Mouse (Mus musculus) megakaryocyte progenitor cell, adult 5-6 weeks (primary cell): ENCODE measurements around the gene Mfsd12. TPM values are rescaled to one million over a fixed set of nuclear protein-coding genes. Genes with fewer than 3 reads are reported as not detected.

ENCODE experiments used
- ATAC-seq: replicated peaks from 2 replicates; pipeline ENCODE4 v1.8.0; 2016; ENCODE audit warnings: mild to moderate bottlenecking, moderate TSS enrichment, inconsistent platforms; ENCODE audit not compliant: poor library complexity
- total RNA-seq, 2 experiments: library from RNA; stranded (forward) in 1 of 2; stranded (reverse) in 1 of 2; fragments of 157-497, 149-512 nt in 1 of 2; fragments of 200-1000 nt in 1 of 2; gene quantifications; 2 replicates each; pipeline versions ENCODE4 v1.2.3 to v1.2.4; 2015 to 2017

Gene Mfsd12
- total RNA-seq, 2 experiments from 2014 or later = 6.7 to 12.6 TPM

DNA sequence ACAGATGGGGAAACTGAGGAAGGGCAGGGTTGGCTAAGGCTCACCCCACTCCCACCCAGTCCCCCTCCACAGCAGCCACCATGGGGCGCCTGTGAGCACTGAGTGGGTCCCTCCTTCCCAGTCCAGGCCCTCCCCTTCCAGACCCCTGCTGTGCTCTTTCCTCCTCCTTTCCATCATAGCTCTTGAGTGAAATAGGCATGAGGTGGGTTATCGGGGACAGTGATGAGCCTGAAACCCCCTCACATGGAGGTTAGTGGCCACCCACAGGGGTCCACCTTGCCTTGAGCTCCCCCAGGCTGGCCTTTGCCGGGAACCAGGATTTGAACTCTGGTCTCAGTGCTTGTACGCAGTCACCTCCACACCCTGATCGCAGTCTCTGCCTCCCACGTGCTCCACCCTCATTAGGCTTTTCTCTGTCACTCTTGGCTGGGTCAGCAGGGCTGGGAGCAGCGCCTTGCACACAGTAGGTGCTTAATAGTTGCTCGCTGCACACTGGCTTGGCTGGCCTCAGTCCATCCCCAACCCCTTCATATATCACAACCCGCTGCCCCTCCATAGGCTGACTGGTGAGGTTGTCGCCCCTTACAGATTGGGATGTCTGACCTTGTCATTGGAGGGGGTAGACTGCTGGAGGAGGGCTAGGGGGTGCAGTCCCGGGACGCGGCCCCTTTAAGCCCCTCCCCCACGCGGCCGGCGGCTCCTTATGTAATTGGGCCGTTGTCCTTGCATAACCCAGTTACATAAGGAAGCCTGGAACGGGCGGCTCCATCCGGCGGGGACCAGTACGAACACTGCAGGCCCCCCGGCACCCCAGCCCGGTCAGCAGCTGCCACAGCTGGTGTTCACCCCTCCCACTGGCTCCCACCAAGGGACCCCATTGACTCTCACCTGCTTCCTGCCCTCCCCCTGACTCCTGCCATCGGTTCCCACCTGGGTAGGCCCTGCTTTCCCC lies 56.3 kb downstream of the Mfsd12 start:
- peak; percentile 60 for ATAC-seq

- no peak for ATAC-seq
These were observed 57.4 kb downstream of the Mfsd12 start for GRCm38 (mm10) chr10:81414682-81415081.

DNA sequence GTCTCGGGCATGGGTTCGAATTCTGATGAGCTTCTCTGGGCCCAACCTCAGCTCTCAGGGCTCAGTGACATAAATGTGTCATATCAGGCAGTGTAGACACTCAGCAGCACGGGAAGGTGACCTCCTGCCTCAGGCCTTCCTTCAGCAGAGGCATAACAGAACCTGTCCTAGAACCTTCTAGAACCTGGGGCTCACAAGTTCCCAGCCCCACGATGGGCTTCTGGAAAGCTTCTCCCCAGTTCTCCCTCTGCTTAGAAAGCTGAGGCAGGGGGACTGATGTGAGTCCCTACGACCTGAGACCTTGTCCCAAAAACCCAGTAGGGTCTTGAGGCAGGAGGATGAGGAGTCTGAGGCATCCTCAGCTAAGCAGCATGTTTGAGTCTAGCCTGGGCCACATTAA lies 57.9 kb downstream of the Mfsd12 start:
- no peak for ATAC-seq

Other genes with a start within 250 kb of the Mfsd12 start
Only the 30 nearest of the 33 such genes appear.
- gene Pias4, start 189.6 kb upstream of the Mfsd12 start, total RNA-seq (2015) = 9.4 and 10.0 TPM in 2 replicates
- gene Pias4, start 189.6 kb upstream of the Mfsd12 start, total RNA-seq (2017) = 9.4 and 9.8 TPM in 2 replicates
- gene Eef2, start 180.9 kb upstream of the Mfsd12 start, total RNA-seq (2015) = 526 and 599 TPM in 2 replicates
- gene Eef2, start 180.9 kb upstream of the Mfsd12 start, total RNA-seq (2017) = 1,508 and 1,553 TPM in 2 replicates
- gene Dapk3, start 174.5 kb upstream of the Mfsd12 start, total RNA-seq (2015) = 15.5 and 17.2 TPM in 2 replicates
- gene Dapk3, start 174.5 kb upstream of the Mfsd12 start, total RNA-seq (2017) = 37.2 and 54.7 TPM in 2 replicates
- gene 4930442H23Rik, start 173.6 kb upstream of the Mfsd12 start, total RNA-seq (2015) = not detected in 2 replicates
- not detected in 2 replicates for gene 4930442H23Rik, start 173.6 kb upstream of the Mfsd12 start, total RNA-seq (2017)
- gene Nmrk2, start 155.4 kb upstream of the Mfsd12 start, total RNA-seq (2015) = not detected in 2 replicates
- not detected in 2 replicates for gene Nmrk2, start 155.4 kb upstream of the Mfsd12 start, total RNA-seq (2017)
- gene Atcay, start 126.7 kb upstream of the Mfsd12 start, total RNA-seq (2015) = not detected in 2 replicates
- gene Atcay, start 126.7 kb upstream of the Mfsd12 start, total RNA-seq (2017) = not detected in 2 replicates
- gene Zfr2, start 124.3 kb upstream of the Mfsd12 start, total RNA-seq (2015) = 0.05 TPM in 1 of 2 replicates, not detected in the other
- gene Zfr2, start 124.3 kb upstream of the Mfsd12 start, total RNA-seq (2017) = 0.17 TPM in 1 of 2 replicates, not detected in the other
- 10.2 and 16.7 TPM in 2 replicates for gene Matk, start 104.6 kb upstream of the Mfsd12 start, total RNA-seq (2015)
- 32.7 and 33.7 TPM in 2 replicates for gene Matk, start 104.6 kb upstream of the Mfsd12 start, total RNA-seq (2017)
- gene Mrpl54, start 90.6 kb upstream of the Mfsd12 start, total RNA-seq (2015) = 95.1 and 97.1 TPM in 2 replicates
- gene Mrpl54, start 90.6 kb upstream of the Mfsd12 start, total RNA-seq (2017) = 155 and 196 TPM in 2 replicates
- 15.5 and 20.2 TPM in 2 replicates for gene Apba3, start 90.5 kb upstream of the Mfsd12 start, total RNA-seq (2015)
- gene Apba3, start 90.5 kb upstream of the Mfsd12 start, total RNA-seq (2017) = 10.5 and 16.9 TPM in 2 replicates
- 2.3 TPM in 2 replicates for gene Tjp3, start 65.9 kb upstream of the Mfsd12 start, total RNA-seq (2015)
- 3.9 and 5.2 TPM in 2 replicates for gene Tjp3, start 65.9 kb upstream of the Mfsd12 start, total RNA-seq (2017)
- gene Pip5k1c, start 64.5 kb upstream of the Mfsd12 start, total RNA-seq (2015) = 18.9 and 24.6 TPM in 2 replicates
- gene Pip5k1c, start 64.5 kb upstream of the Mfsd12 start, total RNA-seq (2017) = 32.4 and 37.4 TPM in 2 replicates
- gene Cactin, start 36.4 kb upstream of the Mfsd12 start, total RNA-seq (2015) = 7.1 and 7.6 TPM in 2 replicates
- 30.8 and 32.7 TPM in 2 replicates for gene Cactin, start 36.4 kb upstream of the Mfsd12 start, total RNA-seq (2017)
- gene Tbxa2r, start 28.8 kb upstream of the Mfsd12 start, total RNA-seq (2015) = 0.20 and 0.47 TPM in 2 replicates
- gene Tbxa2r, start 28.8 kb upstream of the Mfsd12 start, total RNA-seq (2017) = 0.47 TPM in 1 of 2 replicates, not detected in the other
- gene Gipc3, start 14.2 kb upstream of the Mfsd12 start, total RNA-seq (2015) = 0.32 TPM in 1 of 2 replicates, not detected in the other
- 0.17 TPM in 1 of 2 replicates, not detected in the other for gene Gipc3, start 14.2 kb upstream of the Mfsd12 start, total RNA-seq (2017)
- gene Hmg20b, start 7.0 kb upstream of the Mfsd12 start, total RNA-seq (2015) = 24.5 and 29.0 TPM in 2 replicates
- 22.2 and 32.3 TPM in 2 replicates for gene Hmg20b, start 7.0 kb upstream of the Mfsd12 start, total RNA-seq (2017)
- 0.59 and 0.99 TPM in 2 replicates for gene 4930404N11Rik, start 8.3 kb downstream of the Mfsd12 start, total RNA-seq (2015)
- 0.92 and 2.2 TPM in 2 replicates for gene 4930404N11Rik, start 8.3 kb downstream of the Mfsd12 start, total RNA-seq (2017)
- 17.1 and 21.7 TPM in 2 replicates for gene Fzr1, start 21.0 kb downstream of the Mfsd12 start, total RNA-seq (2015)
- 17.3 and 17.8 TPM in 2 replicates for gene Fzr1, start 21.0 kb downstream of the Mfsd12 start, total RNA-seq (2017)
- gene Dohh, start 26.9 kb downstream of the Mfsd12 start, total RNA-seq (2015) = 9.3 and 13.7 TPM in 2 replicates
- gene Dohh, start 26.9 kb downstream of the Mfsd12 start, total RNA-seq (2017) = 36.5 and 52.5 TPM in 2 replicates
- gene Gm48551, start 27.0 kb downstream of the Mfsd12 start, total RNA-seq (2015) = 2.6 and 3.0 TPM in 2 replicates
- 0.62 and 1.7 TPM in 2 replicates for gene Gm48551, start 27.0 kb downstream of the Mfsd12 start, total RNA-seq (2017)
- not detected in 2 replicates for gene Gm48552, start 31.5 kb downstream of the Mfsd12 start, total RNA-seq (2015)
- gene Gm48552, start 31.5 kb downstream of the Mfsd12 start, total RNA-seq (2017) = 0.46 TPM in 1 of 2 replicates, not detected in the other
- gene Smim24, start 35.6 kb downstream of the Mfsd12 start, total RNA-seq (2015) = 31.0 and 31.4 TPM in 2 replicates
- 7.5 and 17.1 TPM in 2 replicates for gene Smim24, start 35.6 kb downstream of the Mfsd12 start, total RNA-seq (2017)
- 35.5 and 36.8 TPM in 2 replicates for gene Nfic, start 98.1 kb downstream of the Mfsd12 start, total RNA-seq (2015)
- 4.0 and 5.0 TPM in 2 replicates for gene Nfic, start 98.1 kb downstream of the Mfsd12 start, total RNA-seq (2017)
- gene Celf5, start 125.2 kb downstream of the Mfsd12 start, total RNA-seq (2015) = 0.10 TPM in 1 of 2 replicates, not detected in the other
- gene Celf5, start 125.2 kb downstream of the Mfsd12 start, total RNA-seq (2017) = not detected in 2 replicates
- 81.2 and 99.2 TPM in 2 replicates for gene Ncln, start 138.9 kb downstream of the Mfsd12 start, total RNA-seq (2015)
- 85.6 and 101 TPM in 2 replicates for gene Ncln, start 138.9 kb downstream of the Mfsd12 start, total RNA-seq (2017)
- gene S1pr4, start 142.6 kb downstream of the Mfsd12 start, total RNA-seq (2015) = 8.3 and 8.9 TPM in 2 replicates
- 6.2 and 9.5 TPM in 2 replicates for gene S1pr4, start 142.6 kb downstream of the Mfsd12 start, total RNA-seq (2017)
- 29.4 and 31.9 TPM in 2 replicates for gene Gna15, start 166.7 kb downstream of the Mfsd12 start, total RNA-seq (2015)
- 28.7 and 28.9 TPM in 2 replicates for gene Gna15, start 166.7 kb downstream of the Mfsd12 start, total RNA-seq (2017)
- gene Gna11, start 187.7 kb downstream of the Mfsd12 start, total RNA-seq (2015) = 5.4 and 6.0 TPM in 2 replicates
- 7.6 and 10.2 TPM in 2 replicates for gene Gna11, start 187.7 kb downstream of the Mfsd12 start, total RNA-seq (2017)
- gene Aes, start 202.0 kb downstream of the Mfsd12 start, total RNA-seq (2015) = 197 and 225 TPM in 2 replicates
- gene Aes, start 202.0 kb downstream of the Mfsd12 start, total RNA-seq (2017) = 178 and 191 TPM in 2 replicates
- gene Tle2, start 217.1 kb downstream of the Mfsd12 start, total RNA-seq (2015) = 0.95 and 1.5 TPM in 2 replicates
- 0.08 and 3.5 TPM in 2 replicates for gene Tle2, start 217.1 kb downstream of the Mfsd12 start, total RNA-seq (2017)